Mouse (Mus musculus) spleen, adult 12 weeks (tissue): Measurements from ENCODE around the gene Iqgap3.

Source experiments
- DNase-seq: peaks from one replicate; pipeline ENCODE4 v3.0.0; 2022; ENCODE audit warnings: low spot score

Iqgap3 gene

DNA sequence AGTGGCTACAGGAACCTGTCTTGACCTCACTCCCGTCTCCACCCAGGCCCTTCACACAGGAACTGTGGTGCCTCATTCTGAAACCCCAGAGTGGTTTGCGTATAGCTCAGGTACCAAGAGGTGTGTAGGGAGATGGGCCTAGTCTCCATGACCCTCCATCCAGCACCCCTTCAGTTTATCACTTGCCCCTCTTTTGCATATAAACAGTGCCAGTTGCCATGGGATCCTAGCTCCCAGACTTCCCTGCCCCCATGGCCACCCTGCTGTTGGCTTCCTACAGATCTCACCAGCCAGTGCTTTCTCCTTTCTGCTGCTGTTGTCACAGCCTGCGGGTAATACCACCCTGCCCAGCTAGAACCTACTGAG is 69.2 kb downstream of the Iqgap3 start:
- no peak for DNase-seq

DNA sequence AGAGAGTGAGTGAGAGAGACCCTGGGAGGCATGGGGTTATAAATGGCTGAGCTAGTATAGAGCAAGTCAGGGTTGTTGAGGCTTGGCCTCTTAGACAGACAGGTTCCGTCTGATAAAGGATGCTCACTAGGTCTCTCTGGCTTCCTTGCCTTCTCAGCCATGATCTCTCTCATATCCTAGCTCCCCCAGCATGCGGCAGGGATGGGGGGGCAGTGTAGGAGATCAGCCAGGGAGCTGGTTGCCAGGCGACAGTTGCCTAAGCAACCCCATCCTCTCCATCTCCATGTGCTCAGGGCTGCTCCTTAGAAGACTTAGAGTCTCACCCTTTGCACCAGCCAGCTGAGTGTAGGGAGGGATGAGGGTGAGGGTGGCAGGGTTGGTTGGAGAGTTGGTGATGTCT is 70.3 kb downstream of the Iqgap3 start:
- no peak for DNase-seq

DNA sequence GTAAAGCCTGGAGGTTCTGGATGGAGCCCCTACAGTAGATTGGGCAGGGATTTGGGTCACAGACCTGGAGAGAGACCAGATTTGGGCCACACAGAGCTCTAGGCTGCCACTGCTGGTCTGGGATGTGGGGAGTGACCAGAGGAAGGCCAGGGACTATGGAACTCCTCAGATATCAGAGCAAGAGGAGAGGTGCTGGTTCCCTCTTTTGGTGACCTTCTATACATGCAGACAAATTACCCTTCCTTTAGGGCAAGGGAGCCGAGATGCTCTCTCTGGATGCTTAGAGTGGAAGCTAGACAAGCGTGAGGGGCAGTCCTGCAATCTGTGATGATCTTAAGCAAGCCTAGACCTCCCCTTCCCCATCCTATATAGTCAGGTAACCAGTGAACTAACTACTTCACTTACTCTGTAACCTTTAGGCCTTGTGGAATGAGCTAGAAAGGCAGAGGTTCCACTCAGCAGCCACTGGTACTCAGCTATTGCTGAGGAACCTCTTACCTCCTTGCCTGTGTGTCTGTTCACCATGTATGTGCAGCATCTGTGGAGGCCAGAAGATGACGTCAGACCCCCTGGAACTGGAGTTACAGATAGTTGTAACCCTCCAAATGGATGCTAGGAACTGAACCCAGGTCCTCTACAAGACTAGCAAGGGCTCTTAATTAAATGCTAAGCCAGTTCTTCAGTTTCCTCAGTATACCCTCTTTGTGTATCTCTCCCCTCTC is 71.7 kb downstream of the Iqgap3 start:
- no peak for DNase-seq

- DNase-seq: no peak
Measured at GRCm38 (mm10) chr3:88154236-88154635, 72.5 kb downstream of the Iqgap3 start.

GRCm38 (mm10) chr3:88156817-88157216 is 75.0 kb downstream of the Iqgap3 start:
- DNase-seq: no peak

DNA sequence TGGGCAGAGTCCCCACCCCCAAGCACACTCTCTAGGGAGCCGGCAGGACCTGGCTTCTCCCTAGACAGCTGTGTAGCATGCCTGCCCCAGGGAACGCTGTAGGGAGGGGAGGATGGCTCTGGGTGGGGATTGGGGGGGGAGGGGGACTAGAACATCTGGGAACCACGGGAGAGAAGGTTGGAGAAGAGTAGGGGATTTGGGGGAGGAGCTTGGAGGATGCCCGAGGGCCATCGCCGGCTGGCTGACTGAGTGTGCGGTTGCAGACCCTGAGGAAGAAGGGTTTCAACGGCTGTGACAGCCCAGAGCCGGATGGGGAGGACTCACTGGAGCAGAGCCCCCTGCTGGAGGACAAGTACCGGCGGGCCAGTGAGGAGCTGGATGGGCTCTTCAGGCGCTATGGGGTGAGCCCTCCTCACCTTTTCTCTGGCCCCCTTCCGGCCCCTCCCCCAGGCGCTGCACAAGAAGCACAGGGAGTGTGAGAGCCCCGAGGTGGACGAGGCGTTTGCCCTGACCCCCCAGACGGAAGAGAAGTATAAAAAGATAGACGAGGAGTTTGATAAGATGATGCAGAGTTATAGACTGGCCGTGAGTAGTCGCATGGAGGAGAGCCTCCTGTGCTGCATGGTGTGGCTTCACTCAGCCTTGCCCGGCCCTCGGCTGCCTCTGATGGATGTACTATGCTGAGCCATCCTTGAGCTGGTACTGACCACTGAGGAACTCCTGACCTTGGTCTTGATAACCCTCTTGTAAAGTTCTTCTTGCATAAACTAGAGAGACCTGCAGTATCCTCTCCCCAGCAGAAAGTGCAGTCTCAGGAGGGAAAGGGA is 76.2 kb downstream of the Iqgap3 start:
- DNase-seq: no peak

DNA sequence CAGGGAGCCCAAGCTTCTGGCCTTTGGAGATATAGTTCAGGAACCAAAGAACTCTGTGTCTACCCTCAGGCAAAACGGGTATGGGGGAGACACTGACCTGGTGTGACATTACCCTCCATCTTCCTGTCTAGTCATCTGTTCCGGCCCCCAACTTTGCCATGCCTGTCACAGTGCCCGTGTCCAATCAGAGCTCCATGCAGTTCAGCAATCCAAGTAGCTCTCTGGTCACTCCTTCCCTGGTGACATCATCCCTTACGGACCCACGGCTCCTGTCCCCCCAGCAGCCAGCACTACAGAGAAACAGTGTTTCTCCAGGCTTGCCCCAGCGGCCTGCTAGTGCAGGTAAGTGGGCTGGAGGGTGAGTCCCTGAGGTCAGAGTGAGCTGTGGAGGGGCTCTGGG is 77.2 kb downstream of the Iqgap3 start:
- DNase-seq: no peak

DNA sequence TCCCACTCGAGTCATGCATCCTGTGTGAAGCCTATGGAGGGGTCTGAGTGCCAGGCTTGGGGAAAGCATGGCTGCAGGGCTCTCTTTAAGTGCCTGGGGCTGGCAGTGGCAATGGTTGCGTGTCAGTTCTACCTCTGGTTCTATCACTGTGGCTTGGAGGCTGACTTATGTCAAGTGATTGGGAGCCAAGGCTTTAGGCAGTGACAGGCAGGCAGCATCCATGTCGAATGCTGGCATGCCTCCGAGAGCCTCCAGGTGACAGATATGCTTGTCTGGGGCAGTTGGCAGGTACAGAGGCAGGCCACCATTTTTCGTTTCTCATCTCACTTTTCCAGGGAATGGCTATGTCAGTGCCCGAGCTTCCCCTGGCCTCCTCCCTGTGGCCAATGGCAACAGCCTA is 79.1 kb downstream of the Iqgap3 start:
- no peak for DNase-seq

- no peak for DNase-seq
Measured at GRCm38 (mm10) chr3:88162259-88162658, 80.5 kb downstream of the Iqgap3 start.

GRCm38 (mm10) chr3:88162811-88163210 is 81.0 kb downstream of the Iqgap3 start:
- DNase-seq: no peak

DNA sequence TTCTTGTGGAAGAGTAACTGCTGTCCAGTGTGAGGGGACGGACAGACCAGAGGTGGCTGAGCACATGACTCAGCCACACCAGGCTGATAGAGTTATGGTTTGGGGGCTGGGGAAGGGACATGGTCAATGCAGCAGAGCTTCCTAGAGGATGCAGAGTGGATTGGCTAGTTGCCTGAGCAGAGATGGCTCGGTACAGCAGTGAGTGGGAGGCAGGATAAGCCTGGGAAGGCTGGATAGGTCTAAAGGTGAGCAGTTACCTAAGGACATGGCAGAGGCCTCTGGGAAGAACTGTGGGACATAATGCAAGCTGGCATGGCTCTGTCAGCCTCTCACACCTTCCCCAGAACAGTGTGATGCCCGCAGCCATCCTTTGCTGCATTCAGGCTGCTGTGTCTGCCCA is 82.1 kb downstream of the Iqgap3 start:
- no peak for DNase-seq

GRCm38 (mm10) chr3:88164263-88164662 is 82.5 kb downstream of the Iqgap3 start:
- no peak for DNase-seq

GRCm38 (mm10) chr3:88166056-88166455 is 84.3 kb downstream of the Iqgap3 start:
- DNase-seq: no peak

GRCm38 (mm10) chr3:88170361-88170760 is 88.6 kb downstream of the Iqgap3 start:
- DNase-seq: no peak
